Mouse (Mus musculus): ENCODE data around the gene Cnga3.

Gene Cnga3

DNA sequence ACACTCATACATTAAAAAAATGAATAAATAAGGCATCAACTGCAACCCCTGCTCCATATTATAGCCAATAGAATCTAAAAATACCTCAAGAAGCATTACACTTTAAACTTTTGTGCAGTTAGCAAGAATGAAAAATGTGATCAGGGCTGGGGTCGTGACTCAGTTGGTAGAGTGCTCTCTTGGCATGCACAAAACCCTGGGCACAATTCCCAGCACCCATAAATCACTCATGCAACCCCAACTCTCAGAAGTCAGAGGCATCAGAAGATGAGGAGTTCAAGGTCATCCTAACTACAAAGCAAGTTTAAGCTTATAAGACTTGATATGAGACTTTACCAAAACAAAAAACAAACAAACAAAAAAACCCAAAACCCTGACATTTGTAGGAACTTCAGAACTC lies 73.5 kb downstream of the Cnga3 start:
- DNase-seq, result no peak

DNA sequence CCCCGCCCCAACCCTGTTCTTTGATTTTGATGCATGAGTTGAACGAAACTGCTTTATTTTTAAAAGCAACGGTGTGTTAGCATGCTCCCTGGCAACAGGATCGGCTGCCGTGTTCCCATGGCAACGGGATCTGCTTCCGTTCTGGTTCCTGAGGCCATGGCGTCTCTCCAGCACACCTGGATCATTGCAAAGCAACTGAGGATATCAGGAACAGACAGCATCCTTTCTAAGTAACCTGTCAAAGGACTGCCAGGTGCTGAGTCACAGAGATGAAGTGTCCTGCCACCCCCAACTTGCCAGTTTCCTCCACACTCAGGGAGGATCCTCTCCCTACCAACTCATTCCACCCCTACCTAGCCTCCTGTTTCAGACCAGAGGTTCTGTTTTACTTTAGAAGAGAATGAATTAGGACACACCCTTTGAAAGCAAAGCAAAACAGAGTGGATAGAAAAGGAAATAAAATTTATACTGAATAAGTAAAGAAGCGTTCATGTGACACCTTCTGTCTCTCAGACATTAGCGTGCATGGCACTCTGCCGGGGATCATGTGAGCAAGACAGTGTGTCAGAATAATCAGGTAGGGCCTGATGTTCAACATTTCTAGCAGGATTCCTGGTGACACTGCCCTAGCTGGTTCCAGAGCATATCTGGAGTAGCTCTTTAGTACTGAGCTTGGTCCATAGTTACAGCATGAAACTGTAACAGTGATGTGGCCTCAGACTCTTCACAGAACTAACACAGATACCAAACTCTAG lies 74.1 kb downstream of the Cnga3 start:
- DNase-seq, result no peak

DNA sequence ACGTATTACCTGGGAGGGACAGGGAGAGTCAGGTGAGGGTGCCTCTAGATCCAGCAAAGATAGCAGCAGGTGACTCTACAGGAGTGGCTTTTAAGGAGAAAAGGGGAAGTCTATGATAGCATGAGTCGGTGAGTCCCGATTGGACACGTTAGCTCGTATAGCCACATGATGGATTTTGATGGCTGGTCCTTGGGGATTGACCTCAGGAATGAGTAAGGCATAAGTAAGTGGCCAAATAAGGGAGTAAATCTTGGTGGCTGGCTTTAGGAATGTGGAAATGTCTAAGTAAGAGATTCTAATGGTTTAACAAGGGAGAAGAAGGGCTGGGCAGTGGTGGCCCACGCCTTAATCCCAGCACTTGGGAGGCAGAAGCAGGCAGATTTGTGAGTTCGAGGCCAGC lies 74.7 kb downstream of the Cnga3 start:
- no peak for DNase-seq

DNA sequence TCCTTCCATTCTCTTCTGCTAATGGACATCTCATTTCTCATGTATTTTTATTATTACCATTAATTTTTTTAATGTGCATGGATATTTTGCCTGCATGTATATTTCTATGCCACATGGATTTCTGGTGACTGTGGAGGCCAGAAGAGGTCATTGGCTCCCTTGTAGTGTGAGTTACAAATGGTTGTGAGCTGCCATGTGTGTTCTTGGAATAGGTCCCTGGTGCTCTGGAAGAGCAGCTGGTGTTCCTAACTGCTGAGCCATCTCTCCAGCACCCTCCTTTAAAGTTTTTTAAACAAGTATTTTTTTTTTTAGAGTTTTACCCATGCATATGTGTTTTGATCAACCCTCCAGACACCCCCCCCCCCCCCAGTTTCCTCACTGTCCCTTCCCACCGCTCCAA lies 82.2 kb downstream of the Cnga3 start:
- no peak for DNase-seq

DNA sequence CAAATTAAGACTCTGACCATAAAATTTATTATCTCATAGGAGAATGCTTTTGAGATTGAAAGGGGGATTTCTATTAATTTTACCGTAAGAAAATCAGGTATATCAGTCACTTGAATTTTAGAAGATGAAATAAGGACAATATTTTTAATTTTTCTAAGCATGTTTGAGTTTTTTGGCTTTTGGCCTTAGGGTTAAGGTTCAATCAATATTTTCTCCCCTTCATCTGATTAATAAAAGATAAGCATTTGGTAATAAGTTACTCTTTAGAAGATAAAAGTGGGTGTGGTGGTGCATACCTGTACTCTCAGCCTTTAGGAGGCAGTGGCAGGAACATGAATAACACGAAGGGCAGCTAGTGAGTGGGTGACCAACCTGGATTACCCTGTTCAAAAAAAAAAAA lies 84.7 kb downstream of the Cnga3 start:
- DNase-seq, result no peak

DNA sequence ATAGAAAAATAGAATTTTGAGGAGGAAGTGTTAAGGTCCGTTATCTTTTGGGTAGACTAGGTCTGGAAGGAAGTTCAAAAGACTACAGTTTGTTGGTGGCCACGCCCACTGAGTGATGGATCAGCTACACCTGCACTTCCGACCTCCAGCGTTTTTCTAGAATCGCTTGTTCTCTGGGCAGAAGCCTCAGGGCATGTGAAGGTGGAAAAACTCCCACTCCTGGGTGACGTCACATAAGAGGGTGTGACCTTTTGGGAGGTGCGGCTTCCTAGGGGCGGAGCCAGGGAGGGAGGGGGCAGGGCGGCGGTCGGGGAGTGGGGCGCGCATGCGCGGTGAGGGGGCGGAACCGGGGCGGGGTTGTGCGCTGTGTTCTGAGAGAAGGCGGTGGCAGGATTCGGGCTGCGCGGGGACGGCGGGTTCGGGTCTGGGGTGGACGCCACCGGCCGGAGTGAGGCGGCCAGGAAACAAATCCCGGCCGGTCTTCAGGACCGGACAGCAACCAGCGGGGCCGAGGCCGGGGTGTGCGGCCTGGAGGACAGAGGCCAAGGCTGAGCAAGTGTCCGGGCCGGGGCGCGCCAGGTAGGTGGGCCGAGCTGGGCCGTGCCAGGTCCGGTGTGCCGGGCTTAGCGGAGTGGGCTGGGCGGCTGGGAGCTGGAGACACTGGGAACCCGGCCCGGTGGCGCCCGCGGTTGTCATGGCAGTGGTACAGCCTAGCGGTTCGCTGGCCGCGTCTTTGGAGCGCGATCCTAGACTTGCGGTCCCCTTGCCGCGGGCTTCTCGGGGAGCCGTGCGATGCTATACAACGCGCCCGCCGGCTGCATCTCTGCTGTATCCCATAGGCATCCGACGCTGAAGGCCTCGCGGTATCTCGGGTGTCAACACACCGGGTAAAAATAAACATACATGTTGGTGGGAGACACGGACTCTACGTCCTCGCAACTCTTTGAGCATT lies 85.6 kb downstream of the Cnga3 start, which contains the start of gene Inpp4a:
Inpp4a (plus strand) TSS at position 326 of the 952 bp plus-strand sequence.
- DNase-seq, result peak; percentile 94

DNA sequence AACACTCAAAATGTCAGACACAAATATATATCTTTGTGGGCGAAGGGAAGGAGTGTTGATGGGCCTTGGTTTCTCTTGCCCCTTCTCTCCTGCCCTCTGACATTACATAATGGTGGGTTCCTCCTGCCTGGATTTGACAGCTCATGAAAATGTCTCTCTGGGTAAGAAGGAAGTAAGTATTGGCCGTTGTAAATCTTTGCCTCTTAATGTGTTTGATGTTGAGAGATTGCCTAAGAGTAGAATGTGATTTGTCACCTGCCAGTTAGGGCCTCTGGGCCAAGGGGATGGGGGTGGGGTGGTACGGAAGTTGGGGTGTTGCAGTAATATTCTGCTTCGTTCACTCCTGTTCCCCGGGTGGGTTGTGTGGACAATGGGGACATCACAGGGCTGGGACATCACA lies 86.4 kb downstream of the Cnga3 start:
- no peak for DNase-seq

DNA sequence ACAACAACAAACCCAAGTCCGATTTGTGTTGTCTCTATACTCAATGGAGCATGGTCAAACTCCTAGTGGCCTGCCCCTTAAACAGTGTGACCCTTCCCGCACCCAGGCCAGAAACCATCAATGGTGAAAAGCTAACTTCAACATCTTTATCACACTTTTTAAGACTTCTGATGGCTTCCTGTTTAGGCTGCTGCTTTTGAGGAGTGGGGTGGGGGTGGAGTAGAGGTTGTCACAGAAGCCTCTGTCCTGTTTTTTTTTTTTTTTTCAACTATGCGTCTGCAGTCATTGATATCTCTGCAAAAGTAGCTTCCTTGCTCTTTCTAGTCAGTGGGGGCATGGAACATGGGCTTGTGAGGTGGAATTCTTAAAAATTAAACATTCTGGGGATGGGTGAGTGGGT lies 88.6 kb downstream of the Cnga3 start:
- no peak for DNase-seq

DNA sequence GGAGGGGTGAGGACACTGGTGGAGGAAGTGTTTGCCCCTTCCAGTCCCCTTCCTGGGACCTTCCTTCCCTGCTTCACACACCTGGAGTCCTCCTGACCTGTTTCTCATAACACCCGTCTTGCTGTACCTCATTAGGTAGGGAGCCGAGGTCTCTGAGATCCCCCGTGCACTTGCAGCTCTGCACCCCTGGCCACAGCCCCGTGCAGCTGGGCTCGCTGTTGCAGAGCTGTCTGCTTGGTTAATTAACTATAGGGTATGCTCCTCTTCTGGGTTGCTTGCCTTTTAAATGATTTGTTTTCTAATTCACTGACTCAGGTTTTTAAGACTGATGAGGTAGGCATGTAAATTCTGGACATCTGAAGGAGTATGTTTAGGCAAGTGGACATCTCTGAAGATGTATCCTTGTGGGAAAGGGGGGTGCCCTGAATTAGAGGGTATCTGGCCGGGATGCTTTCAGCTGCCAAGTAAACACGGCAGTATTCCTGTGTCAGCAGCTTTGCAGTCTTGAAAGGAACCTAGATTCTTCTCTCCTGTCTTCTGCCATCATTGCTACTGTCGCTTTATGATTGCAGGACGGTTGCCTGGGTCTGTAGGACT lies 91.6 kb downstream of the Cnga3 start:
- DNase-seq, result no peak

DNA sequence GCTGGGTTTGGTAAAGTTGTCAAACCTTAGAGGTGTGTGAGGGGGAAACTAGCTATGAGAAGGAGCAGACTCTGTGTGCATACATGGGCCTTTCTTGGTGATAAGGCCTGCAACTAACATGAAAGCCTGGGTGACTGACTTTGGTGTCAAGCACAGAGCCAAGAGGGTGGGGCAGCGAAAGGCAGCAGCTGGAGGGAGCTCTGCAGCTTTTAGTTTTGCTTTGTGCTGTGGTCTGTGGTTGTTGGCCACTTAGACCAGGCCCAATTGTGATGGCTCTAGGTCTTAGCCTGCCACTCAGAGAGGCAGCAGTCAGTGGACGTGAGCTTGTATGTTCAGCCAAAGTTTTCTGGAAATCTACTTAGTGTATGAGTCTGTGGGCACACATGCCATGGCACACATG lies 93.4 kb downstream of the Cnga3 start:
- no peak for DNase-seq

DNA sequence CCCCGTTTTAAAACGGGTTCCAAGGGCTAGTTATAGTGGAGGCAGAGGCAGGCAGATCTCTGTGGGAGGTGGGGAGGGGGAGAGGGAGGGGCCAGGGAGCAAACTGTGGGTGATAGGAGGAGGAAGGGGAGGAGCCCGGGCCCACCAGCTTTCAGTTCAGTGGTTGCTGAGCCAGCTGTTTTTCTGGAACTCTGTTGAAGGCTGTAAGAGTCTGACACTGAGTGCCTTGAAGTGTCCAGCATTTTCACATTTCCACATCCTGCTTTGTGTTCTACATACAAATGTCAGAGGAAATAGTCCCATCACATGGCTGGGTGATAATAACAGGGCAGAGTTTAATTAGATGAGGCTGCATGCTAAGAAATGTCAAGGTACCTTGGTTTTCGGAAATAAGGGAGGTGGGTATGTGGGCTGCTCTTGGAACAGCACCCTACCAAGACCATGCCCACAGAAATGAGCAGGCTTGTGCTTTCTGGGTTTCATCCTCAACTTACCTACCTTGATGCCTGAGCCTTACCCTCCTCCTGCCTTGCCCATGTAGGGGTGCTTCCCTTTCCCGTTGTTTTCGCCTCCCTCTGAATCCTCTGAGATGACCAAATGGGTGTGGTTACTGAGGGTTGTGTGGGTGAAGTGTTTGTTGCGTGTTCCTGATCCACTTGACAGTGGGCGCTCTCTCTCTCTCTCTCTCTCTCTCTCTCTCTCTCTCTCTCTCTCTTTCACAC lies 93.9 kb downstream of the Cnga3 start:
- no peak for DNase-seq

DNA sequence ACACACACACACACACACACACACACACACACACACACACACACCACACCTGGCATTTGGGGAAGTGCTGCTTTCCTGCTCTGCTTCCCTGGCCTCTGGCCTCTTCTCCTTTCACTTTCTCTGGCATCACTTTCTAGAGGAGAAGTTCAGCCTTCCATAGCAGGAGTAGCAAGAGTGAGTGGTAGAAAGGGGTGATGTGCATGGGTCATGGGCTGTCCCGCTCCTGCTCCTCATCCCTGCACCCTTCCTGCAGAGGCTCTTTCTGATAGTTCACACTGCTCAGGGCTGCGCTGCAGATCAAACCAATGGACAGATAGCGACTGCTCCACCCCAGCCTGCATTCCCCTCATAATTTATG lies 94.5 kb downstream of the Cnga3 start:
- no peak for DNase-seq

DNA sequence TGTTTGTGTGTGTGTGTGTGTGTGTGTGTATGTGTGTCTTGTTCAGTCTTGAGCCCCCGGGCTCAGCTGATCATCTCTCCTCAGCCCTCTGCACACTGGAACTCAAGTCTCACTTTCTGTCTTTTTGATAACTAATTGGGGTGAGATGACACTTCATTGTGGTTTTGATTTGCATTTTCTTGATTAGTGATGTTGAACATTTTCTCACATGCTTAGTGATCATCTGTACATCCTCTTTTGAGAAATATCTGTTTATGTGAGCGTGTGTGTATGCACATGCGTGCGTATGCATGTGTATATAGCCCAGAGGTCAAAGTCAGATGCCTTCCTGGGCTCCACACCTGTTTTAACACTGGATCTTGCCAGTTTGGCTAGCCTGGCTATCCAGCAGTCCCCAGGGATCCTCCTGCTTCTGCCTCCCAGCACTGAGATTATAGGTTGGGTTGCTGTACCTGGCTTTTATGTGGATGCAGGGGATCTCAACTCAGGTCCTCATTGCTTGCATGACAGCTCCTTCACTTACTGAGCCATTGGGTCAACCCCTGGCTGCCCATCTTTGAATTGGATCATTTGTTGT lies 95.8 kb downstream of the Cnga3 start:
- DNase-seq, result no peak
